Mouse (Mus musculus): ENCODE results near the gene Rusc1. TPM values are rescaled to one million over a fixed set of nuclear protein-coding genes. Genes with fewer than 3 reads are reported as not detected.

The Rusc1 gene
- total and polyA plus RNA-seq, 3 experiments: 40.8 to 58.9 TPM; not detected in 1

GRCm38 (mm10) chr3:89106881-89107280, 13.8 kb upstream of the Rusc1 start (continued):
- TF ChIP-seq BHLHE40 (IDR thresholded peaks at IDR 0.05; ENCODE audit: borderline replicate concordance, low read depth, low read length) (no peak), JUND (IDR thresholded peaks at IDR 0.05; ENCODE audit: low read depth, low read length) (no peak)

- Histone ChIP-seq H3K9ac (ENCODE audit: control insufficient read depth, low read depth, low read length, poor library complexity, severe bottlenecking) (peak overlapping the region; percentile 63), H3K9me3 (replicated peaks; ENCODE audit: insufficient read depth, low read length) (no peaks in the 10 kb centered on the region), H3K4me3 (ENCODE audit: control insufficient read depth in 1 of 2, insufficient read depth in 1 of 2, low read depth in 2 of 2, low read length in 2 of 2) (peak overlapping the region; percentile 38 to 51), H3K36me3 (ENCODE audit: control insufficient read depth in 1 of 2, insufficient read depth in 2 of 2, low read length in 2 of 2) (peaks cover 0 to 28% of the 10 kb centered on the region in 2 experiments; a peak in 3 of 4 replicates), H3K4me1 (ENCODE audit: control insufficient read depth in 1 of 2, insufficient read depth in 2 of 2, low read length in 2 of 2) (peaks cover 16 to 21% of the 10 kb centered on the region in 2 experiments), H3K79me2 (ENCODE audit: control insufficient read depth, insufficient read depth, low read length, poor library complexity) (peaks cover 10% of the 10 kb centered on the region), H3K27me3 (ENCODE audit: control insufficient read depth in 1 of 2, insufficient read depth in 2 of 2, low read length in 2 of 2) (no peaks in the 10 kb centered on the region), H3K27ac (ENCODE audit: control insufficient read depth, low read depth, low read length) (peak overlapping the region; percentile 71)
- peak; percentile 88 for DNase-seq (ENCODE audit: low read depth, low spot score)
- TF ChIP-seq CHD1 (IDR thresholded peaks at IDR 0.05; ENCODE audit: low read depth, low read length): 0 out of 2 replicates have a peak, but pooled peaks have one; percentile 40
- TF ChIP-seq ETS1 (IDR thresholded peaks at IDR 0.05; ENCODE audit: low read depth, low read length): peak; percentile 59
- TF ChIP-seq POLR2A (IDR thresholded peaks at IDR 0.05; ENCODE audit: control insufficient read depth in 1 of 2, insufficient read depth in 1 of 2, low read depth in 1 of 2, low read length in 2 of 2, poor library complexity in 1 of 2): no peak
- peak; percentile 86 for TF ChIP-seq GATA1 (IDR thresholded peaks at IDR 0.05; ENCODE audit: low read depth, low read length)
- peak; percentile 15 to 81; a peak in 2 of 4 replicates for TF ChIP-seq EP300 (IDR thresholded peaks at IDR 0.05; ENCODE audit: low read depth in 1 of 2, low read length in 2 of 2)
- peak; percentile 51; the same call in 1 of the 2 replicates for TF ChIP-seq TBP (IDR thresholded peaks at IDR 0.05; ENCODE audit: low read depth, low read length)
- 0 out of 2 replicates have a peak, but pooled peaks have one; percentile 4 for TF ChIP-seq UBTF (IDR thresholded peaks at IDR 0.05; ENCODE audit: borderline replicate concordance, insufficient read depth, low read depth, low read length)
- TF ChIP-seq ZMIZ1 (IDR thresholded peaks at IDR 0.05; ENCODE audit: low read depth, low read length): peak; percentile 61
- TF ChIP-seq SIN3A (IDR thresholded peaks at IDR 0.05; ENCODE audit: low read length): peak; percentile 69
- TF ChIP-seq E2F4 (IDR thresholded peaks at IDR 0.05; ENCODE audit: borderline replicate concordance, low read depth, low read length): no peak
- TF ChIP-seq POLR2AphosphoS2 (IDR thresholded peaks at IDR 0.05; ENCODE audit: low read length): peak; percentile 57; the same call in 1 of the 2 replicates
- TF ChIP-seq ZC3H11A (IDR thresholded peaks at IDR 0.05; ENCODE audit: low read depth, low read length): no peak
- peak; percentile 32; the same call in 1 of the 2 replicates for TF ChIP-seq RCOR1 (IDR thresholded peaks at IDR 0.05; ENCODE audit: low read depth, low read length)
- peak; percentile 45; the same call in 1 of the 2 replicates for TF ChIP-seq HCFC1 (IDR thresholded peaks at IDR 0.05; ENCODE audit: low read depth, low read length)
- TF ChIP-seq KAT2A (conservative IDR thresholded peaks at IDR 0.05; ENCODE audit: low read depth, low read length): no peak
- no peak for TF ChIP-seq USF2 (IDR thresholded peaks at IDR 0.05; ENCODE audit: borderline replicate concordance in 1 of 2, insufficient read depth in 1 of 2, low read depth in 1 of 2, low read length in 2 of 2)
- TF ChIP-seq MAX (IDR thresholded peaks at IDR 0.05; ENCODE audit: low read length): peak; percentile 57; the same call in 1 of the 2 replicates
- peak; percentile 64 for TF ChIP-seq NELFE (IDR thresholded peaks at IDR 0.05; ENCODE audit: low read depth, low read length)
- 0 out of 2 replicates have a peak, but pooled peaks have one; percentile 18 for TF ChIP-seq TCF12 (IDR thresholded peaks at IDR 0.05; ENCODE audit: low read depth, low read length)
Observed at GRCm38 (mm10) chr3:89103291-89103595, 10.1 kb upstream of the Rusc1 start.
